Mouse (Mus musculus) macrophage (primary cell): ENCODE measurements around the gene Rad50. TPM values are rescaled to one million over a fixed set of nuclear protein-coding genes. Genes with fewer than 3 reads are reported as not detected.

Experiments used
- H3K27ac ChIP-seq: fragments of 350-480 bp; formaldehyde crosslinking; 2 replicates; pipeline ENCODE4 v1.9.0; 2021
- H3K36me3 ChIP-seq: fragments of 350-480 bp; formaldehyde crosslinking; 2 replicates; pipeline ENCODE4 v1.9.0; 2021; ENCODE audit errors: inconsistent target
- H3K4me3 ChIP-seq: fragments of 350-480 bp; formaldehyde crosslinking; 2 replicates; pipeline ENCODE4 v1.9.0; 2021; ENCODE audit errors: inconsistent target
- H3K79me2 ChIP-seq: fragments of 350-480 bp; formaldehyde crosslinking; 2 replicates; pipeline ENCODE4 v1.9.0; 2021; ENCODE audit errors: inconsistent target
- WGBS: methylation state at CpG from one replicate; pipeline ENCODE4 v1.1.7; 2026; ENCODE audit warnings: inconsistent platforms; ENCODE audit not compliant: missing documents; 5-methylcytosine and 5-hydroxymethylcytosine counted together
- polyA plus RNA-seq: library from polyadenylated mRNA; stranded (reverse); fragments of 250-400 nt; gene quantifications from 3 replicates; pipeline ENCODE4 v1.2.4, GENCODE M21; 2018; ENCODE audit warnings: inconsistent platforms
- total RNA-seq, 78 experiments: library from RNA; depleted of rRNA; stranded (reverse); fragments of 250-400 nt; gene quantifications; 1 replicate in 9 of 78; 2 replicates in 24 of 78; 3 replicates in 43 of 78; 4 replicates in 2 of 78; pipeline ENCODE4 v1.2.4; 2018; ENCODE audit warnings: inconsistent platforms in 56 of 78

The Rad50 gene
- 10 to 100 TPM; 10.6 to 72.6 (median 35.5) TPM for total RNA-seq (2018; cell fraction: chromatin; rRNA removed)
- 10 to 100 TPM in 24 of 26 experiments, 1 to 10 TPM in 2; 8.4 to 19.4 (median 16.1) TPM for total RNA-seq (2018; cell fraction: cytosol; rRNA removed)
- total RNA-seq (2018; cell fraction: nucleus; rRNA removed): 10 to 100 TPM; 10.5 to 43.0 (median 21.8) TPM
- polyA plus RNA-seq: 13.3 to 30.3 TPM (median 19.0 TPM) in 3 replicates

DNA sequence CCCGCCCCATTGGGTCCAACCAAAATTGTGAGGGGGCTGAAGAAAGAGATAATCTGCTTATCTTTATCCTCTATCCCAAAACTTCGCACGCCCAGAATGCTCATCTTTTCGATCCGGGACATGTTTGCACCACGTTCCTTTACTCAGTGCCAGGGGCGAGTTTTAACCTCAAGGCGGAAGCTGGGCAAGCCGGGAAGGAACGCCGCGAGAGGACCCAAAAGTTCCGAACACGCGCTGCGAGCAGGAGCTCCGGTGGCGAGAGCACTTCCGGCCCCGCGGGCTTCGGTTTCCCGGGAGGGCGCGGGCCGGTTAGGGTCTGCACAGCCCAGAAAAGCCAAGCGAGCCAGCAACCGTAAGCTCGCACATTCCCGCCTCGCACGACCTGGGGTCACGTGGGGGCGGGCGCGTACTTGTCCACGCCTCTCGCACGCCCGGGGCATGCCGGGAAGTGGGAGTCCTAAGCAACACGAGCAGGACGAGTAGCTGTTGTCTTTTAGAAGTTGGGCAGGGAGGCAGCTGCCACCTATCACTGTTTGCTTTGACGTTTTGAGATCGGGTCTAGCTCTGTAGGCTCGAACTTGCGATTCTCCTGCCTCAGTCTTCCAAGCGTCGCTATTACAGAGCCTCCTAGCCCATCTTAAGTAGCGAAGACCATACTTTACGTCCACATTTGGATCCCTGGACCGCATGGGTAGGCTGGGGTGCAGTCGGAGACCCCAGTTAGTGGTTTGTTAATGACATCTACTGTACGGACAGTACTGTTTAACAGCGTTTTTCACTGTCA lies at the start of gene Rad50:
Rad50 (minus strand) TSS at position 386 of the 784 bp plus-strand sequence.
- peak within 1 kb of the TSS; percentile 76 for H3K4me3 ChIP-seq
- H3K36me3 ChIP-seq: no peaks in the 10 kb centered on the region; the same call in 1 of the 2 replicates
- peaks cover 15% of the 10 kb centered on the region for H3K79me2 ChIP-seq
- WGBS: 2% methylated on average over 55 of the region's 55 CpGs
- peak within 1 kb of the TSS; percentile 63 for H3K27ac ChIP-seq

DNA sequence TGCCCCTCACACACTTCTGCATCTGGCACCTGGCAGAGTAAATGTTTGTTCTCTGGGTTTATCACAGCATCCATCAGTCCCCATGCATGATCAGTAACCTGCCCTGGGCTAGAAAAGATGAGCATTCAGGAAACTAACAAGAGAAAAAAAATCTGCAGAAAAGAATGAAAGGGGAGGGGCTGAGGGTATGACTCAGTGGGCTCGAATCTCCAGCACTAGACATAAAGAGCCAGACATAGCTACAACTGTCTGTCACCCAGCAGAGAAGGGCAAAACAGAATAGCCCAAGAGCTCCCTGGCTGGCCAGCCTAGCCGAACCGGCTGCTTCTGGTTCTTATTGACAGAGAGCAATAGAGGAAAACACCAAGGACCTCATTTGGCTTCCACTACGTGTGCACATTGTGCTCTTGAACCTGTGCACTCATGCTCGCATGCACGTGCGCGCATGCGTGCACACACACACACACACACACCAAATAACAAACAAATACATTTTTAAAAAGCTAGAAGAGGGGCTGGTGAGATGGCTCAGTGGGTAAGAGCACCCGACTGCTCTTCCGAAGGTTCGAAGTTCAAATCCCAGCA lies 48.0 kb upstream of the Rad50 start:
- Histone ChIP-seq H3K27ac (no peak overlapping the region), H3K79me2 (no peaks in the 10 kb centered on the region), H3K4me3 (no peak overlapping the region), H3K36me3 (no peaks in the 10 kb centered on the region)
- 82% methylated on average over 9 of the region's 12 CpGs for WGBS

DNA sequence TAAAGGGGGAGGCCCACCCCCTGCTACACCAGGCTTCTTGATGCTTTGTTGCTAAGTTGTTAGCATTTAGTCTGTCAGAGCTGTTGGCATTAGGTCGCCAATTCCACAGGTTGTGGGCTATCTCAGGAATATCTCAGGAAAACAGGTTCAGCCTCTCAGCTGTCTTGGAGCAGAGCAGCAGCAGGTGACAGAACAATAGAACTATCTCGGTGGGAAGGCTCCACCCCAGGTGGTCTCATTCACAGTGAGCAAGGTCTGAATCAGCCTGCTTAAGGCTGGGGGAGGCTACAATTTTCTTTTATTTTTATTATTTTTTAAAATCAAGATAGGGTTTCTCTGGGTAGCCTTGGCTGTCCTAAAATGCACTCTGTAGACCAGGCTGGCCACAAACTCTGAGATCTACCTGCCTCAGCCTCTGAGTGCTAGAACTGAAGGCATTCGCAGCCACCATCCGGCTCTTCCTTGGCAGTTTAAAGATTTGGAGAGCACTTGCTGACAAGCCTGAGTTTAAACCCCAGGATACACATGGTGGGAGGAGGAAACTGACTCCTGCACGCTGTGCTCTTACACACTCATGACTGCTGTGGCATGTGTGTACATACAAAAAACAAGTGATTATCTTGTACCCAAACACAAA lies 42.7 kb upstream of the Rad50 start:
- Histone ChIP-seq H3K36me3 (no peaks in the 10 kb centered on the region), H3K79me2 (no peaks in the 10 kb centered on the region), H3K4me3 (no peak overlapping the region), H3K27ac (no peak overlapping the region)
- WGBS: 91% methylated on average over 5 of the region's 5 CpGs

DNA sequence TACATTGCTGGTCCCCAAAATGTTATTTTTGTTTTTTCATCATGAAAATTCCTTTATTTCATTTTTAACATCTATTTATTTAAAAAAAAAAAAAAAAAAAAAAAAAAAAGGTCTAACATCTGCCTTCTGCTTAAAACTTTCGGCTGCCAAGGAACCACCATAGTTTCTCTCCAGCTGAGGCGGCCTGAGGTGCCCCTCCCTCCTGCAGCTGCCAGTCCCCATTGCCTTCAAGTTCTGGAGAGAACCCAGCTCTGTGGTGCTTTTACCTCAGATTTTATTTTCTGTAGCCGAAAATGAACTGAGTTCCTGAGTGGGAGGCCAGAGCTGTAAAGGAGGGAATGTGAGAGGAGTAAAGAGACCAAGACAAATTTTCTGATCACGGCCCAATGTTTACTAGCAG lies 42.2 kb upstream of the Rad50 start:
- no peak overlapping the region for H3K27ac ChIP-seq
- WGBS: 84% methylated on average over 4 of the region's 4 CpGs

DNA sequence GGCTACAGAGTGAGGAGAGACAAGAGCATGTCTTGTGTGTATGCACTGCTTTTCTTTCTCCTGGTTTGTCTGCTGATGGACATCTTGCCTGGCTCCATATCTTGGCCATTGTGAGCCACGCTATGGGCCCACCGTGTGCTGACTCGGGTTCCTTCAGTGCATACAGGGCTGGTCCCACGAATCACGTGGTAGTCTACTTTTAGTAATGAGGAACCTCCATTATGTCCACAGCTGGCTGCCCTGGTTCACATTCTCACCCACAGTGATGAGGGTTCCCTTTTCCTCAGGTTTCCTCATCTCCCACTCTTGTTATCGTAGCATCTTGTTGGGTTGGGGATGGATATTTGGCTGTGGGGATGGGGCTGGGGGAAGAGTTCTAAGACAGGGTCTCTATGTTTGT lies 41.5 kb upstream of the Rad50 start:
- no peak overlapping the region for H3K27ac ChIP-seq
- H3K36me3 ChIP-seq: no peaks in the 10 kb centered on the region
- H3K4me3 ChIP-seq: no peak overlapping the region
- H3K79me2 ChIP-seq: no peaks in the 10 kb centered on the region
- WGBS: 4% methylated on average over 6 of the region's 6 CpGs

More for the DNA sequence above, 42.2 kb upstream of the Rad50 start:
- H3K36me3 ChIP-seq: no peaks in the 10 kb centered on the region
- no peak overlapping the region for H3K4me3 ChIP-seq
- no peaks in the 10 kb centered on the region for H3K79me2 ChIP-seq

DNA sequence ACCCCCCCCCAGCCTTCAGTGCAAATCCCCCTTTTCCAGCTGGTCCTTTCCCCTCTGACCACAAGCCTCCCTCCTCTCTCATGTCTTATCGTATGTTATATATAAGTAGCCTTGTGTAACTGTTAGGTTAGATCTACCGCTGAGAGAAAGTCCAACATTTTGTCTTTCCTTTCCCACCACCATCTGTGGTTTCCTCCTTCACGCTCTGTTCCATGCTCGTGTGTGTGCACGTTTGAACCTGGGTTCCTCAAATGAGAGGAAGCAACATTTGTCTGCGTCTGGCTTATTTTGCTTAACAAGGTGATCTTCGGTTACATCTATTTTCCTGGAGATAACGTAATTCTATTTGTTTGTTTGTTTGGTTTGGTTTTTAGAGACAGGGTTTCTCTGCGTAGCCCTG lies 40.9 kb upstream of the Rad50 start:
- no peak overlapping the region for H3K27ac ChIP-seq
- no peaks in the 10 kb centered on the region for H3K79me2 ChIP-seq
- no peak overlapping the region for H3K4me3 ChIP-seq
- no peaks in the 10 kb centered on the region for H3K36me3 ChIP-seq
- WGBS: 34% methylated on average over 9 of the region's 9 CpGs

DNA sequence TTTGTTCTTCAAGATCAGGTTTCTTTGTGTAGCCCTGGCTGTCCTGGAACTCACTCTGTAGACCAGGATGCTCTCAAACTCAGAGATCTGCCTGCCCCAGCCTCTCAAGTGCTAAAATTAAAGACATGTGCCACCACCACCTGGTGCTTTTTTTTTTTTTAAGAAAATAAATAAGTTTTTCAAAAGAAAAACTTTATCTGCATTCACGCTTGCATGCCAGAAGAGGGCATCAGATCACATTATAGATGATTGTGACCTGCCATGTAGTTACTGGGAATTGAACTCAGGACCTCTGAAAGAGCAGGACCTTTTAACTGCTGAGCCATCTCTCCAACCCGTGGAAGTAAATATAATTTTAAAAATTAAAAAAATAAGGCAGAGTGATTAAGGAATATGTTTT lies 38.1 kb upstream of the Rad50 start:
- Histone ChIP-seq H3K36me3 (no peaks in the 10 kb centered on the region), H3K4me3 (no peak overlapping the region), H3K27ac (no peak overlapping the region), H3K79me2 (no peaks in the 10 kb centered on the region)
- 92% methylated on average over 2 of the region's 2 CpGs for WGBS

DNA sequence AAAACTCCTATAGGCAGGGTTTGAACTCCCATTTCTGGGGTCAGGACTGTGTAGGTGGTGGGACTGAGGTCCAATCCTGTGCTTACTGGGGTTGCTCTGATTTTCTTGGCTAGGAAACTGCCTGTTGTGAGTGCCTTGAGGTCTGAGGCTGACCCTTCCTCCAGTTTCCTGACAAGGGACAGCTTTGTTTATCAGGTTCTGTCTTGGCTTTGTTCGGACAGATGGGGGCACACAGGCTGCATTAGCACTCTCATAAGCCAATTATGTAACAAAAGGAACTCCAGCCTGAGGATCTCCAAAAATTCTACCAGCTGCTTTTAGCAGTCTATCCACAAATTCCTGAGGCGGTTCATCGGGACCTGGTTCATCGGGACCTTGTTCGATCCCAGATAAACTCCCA lies 35.2 kb upstream of the Rad50 start:
- WGBS: 85% methylated on average over 5 of the region's 5 CpGs
- Histone ChIP-seq H3K36me3 (no peaks in the 10 kb centered on the region), H3K27ac (no peak overlapping the region), H3K79me2 (no peaks in the 10 kb centered on the region), H3K4me3 (no peak overlapping the region)

DNA sequence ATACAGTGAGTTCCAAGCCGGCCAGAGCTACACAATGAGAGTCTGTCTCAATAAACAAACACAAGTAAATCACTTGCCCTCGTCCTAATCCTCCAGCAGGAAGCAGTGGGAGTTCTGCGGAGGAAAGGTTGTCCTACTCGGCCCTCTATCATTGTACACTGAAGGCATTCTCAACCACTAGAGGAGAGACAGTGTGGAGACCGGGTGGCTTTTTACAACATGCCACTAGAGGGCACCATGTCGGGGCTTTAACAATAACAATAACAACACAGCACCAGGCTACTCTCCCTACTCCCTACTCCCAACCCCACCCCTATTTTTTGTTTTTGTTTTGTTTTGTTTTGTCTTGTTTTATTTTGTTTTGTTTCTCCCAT lies 30.4 kb upstream of the Rad50 start:
- Histone ChIP-seq H3K4me3 (no peak overlapping the region), H3K79me2 (no peaks in the 10 kb centered on the region), H3K36me3 (no peaks in the 10 kb centered on the region), H3K27ac (no peak overlapping the region)
- WGBS: 42% methylated on average over 6 of the region's 6 CpGs

DNA sequence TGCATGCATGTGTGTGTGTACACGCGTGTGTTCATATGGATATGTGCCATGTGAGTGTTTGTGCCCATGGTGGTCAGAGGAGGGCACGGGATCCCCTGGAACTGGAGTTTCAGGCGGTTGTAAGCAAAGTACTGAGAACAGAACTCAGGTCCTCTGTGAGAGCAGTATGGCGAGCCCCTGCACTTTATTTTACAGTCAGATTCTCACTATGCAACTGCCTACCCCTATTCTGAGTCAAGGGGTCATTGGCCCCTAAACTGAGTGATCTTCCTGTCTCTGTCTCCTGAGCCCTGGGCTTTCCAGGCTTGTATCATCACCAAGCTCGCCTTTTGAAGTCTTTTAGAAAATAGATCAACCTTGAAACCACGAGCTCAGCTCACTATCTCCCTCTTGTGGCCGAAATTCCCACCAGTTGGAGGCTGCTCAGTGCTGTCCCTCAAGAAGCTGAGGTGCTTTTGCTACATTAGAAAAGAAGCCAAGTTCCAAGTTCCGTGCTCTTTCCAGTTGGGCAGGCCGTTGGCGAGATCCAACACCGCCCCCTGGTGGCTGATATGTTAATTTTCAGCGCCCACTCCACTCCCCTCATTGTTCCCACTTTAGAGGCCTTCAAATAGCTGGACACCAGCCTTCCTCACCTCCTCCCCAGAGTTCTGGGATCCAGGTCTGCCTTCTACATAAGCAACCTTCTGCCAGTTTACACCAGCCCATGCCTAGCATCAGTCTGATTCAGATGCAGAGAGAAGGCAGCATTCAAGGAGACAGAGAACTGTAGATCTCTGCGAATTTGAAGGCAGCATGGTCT lies 29.9 kb upstream of the Rad50 start:
- Histone ChIP-seq H3K79me2 (no peaks in the 10 kb centered on the region), H3K27ac (no peak overlapping the region), H3K36me3 (no peaks in the 10 kb centered on the region), H3K4me3 (no peak overlapping the region)
- 53% methylated on average over 14 of the region's 14 CpGs for WGBS

DNA sequence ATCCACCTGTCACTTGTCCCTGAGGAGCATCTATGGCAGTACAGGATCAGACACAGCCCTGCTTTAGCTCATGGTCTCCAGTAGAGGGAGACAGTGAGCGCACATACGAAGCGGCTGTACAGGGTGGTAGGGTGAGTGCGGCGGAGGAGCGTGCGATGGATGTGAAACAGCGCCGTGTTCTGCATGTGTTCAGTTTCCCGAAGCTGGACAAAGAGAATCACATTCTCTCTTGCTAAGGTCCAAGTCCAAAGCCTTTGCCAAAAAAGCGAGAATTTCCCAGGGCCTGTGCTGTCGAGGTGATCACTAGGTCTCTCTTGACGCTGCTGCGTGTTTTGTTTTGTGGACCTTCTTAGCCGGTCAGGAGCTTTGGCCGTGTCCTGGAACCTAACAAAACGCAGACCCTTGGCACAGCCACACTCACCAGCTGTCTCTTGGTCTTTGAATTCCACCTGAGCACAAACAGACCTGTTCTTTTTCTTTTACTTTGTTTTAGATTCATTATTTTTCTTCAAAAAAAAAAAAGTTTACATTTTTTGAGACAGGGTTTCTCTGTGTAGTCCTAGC lies 28.6 kb upstream of the Rad50 start:
- no peaks in the 10 kb centered on the region for H3K36me3 ChIP-seq
- no peaks in the 10 kb centered on the region for H3K79me2 ChIP-seq
- H3K4me3 ChIP-seq: no peak overlapping the region
- WGBS: 23% methylated on average over 17 of the region's 17 CpGs
- no peak overlapping the region for H3K27ac ChIP-seq

DNA sequence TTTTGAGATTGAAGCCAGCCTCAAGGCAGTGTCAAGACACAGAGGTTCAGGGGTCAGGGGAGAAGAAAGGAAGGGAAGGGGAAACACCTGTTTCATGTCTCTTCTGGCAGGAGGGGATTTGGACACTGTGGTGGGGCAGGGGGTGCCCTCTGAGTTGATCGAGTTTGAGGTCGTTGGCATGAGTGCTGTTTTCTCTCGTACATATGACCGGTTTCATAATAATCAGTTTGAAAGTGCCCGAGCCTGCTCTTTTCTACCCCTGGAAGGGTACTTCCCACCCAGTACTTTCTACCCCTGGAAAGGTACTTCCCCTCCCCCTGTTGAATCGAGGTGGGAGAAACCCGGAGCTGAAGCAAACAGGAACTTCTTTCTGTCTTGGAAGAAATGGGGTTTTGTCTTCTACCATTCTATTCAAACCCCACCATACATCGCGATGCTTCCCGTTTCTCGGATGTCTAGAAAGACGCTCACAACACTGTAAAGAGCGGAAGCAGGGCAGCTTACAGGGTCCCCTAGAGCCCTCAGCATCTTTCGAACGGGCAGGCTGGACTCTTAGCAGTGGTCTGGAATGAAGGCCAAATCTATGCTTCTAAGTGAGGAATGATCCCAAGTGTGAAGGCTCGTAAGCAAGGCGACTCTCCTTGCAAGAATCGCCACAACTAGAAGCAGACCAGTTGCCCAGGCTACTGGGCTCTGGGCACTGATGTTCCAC lies 28.0 kb upstream of the Rad50 start:
- H3K4me3 ChIP-seq: no peak overlapping the region
- no peaks in the 10 kb centered on the region for H3K36me3 ChIP-seq
- 55% methylated on average over 18 of the region's 18 CpGs for WGBS
- H3K79me2 ChIP-seq: no peaks in the 10 kb centered on the region
- no peak overlapping the region for H3K27ac ChIP-seq

DNA sequence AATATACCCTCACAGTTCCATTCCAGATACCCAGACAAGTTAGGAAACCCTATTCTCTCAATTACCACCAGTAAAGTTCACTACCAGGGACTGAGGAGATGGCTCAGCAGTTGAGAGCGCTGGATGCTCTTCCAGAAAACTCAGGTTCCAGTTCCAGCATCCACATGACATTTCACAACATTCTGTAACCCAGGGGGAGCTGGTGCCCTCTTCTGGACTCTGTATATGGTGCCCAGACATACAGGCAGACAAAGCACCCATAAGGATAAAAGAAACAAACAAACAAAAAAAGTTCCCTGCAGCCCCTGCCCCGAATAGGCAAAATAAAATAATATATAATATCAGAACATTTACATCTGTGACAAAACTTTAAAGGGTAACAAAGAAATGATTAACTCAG lies 27.3 kb upstream of the Rad50 start:
- Histone ChIP-seq H3K79me2 (no peaks in the 10 kb centered on the region), H3K36me3 (no peaks in the 10 kb centered on the region), H3K4me3 (no peak overlapping the region), H3K27ac (no peak overlapping the region)
- 88% methylated on average over 1 of the region's 2 CpGs for WGBS

DNA sequence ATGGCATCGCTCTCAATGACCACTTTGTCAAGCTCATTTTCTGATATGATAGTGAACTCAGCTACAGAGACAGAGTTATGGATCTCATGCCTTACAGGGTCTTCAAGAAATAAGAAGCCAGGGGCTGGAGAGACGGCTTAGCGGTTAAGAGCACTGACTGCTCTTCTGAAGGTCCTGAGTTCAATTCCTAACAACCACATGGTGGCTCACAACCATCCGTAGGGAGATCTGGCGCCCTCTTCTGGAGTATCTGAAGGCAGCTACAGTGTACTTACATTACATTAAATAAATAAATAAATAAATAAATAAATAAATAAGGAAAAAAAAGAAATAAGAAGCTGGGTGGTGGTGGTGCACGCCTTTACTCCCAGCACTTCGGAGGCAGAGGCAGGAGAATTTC lies 26.7 kb upstream of the Rad50 start:
- Histone ChIP-seq H3K79me2 (no peaks in the 10 kb centered on the region), H3K27ac (no peak overlapping the region), H3K36me3 (no peaks in the 10 kb centered on the region), H3K4me3 (no peak overlapping the region)
- 81% methylated on average over 5 of the region's 7 CpGs for WGBS
